Mouse (Mus musculus) liver (tissue): ENCODE measurements around the gene Gm10053.
"Not testable (repeated sequence)": the region's sequence is repeated elsewhere in the genome, so short reads cannot be mapped to it uniquely, and the experiment has no call there.

Experiments
- DNase-seq: peaks from one replicate; pipeline ENCODE4 v3.0.0-alpha.2; 2020; ENCODE audit warnings: mixed read lengths

Gene Gm10053

DNA sequence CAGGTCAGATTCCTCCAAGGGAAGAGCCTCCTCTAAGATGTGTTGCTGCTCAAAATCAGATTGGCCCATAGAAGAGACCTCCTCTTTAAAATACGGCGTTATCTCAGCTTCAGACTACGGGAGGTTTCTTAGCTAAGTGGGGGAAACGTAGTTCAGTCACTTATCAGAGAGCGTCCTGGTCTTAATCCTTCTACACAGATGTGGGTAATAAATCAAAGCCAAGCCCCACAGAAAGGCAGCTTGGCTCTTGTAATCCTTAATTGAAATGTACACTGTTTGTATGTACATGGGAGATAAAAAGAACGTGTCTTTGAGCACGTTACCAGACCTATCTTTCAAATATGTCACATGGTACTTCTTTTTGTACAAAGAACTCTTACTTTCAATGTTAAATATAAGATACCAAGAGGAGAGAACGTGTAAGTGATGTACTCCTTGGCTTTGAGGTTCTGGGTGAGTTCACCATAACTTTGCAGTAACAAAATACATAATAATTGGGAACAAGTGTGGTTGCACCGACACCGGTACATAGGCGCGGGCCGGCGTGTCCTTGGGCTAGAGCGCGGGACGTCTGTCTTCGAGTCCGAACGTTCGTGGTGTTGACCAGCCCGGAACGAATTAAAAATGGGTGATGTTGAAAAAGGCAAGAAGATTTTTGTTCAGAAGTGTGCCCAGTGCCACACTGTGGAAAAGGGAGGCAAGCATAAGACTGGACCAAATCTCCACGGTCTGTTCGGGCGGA lies at the start of gene Gm10053:
TSS of gene Gm10053 (plus strand) at position 558 of the 742 bp plus-strand sequence.
- not testable (repeated sequence) for DNase-seq

DNA sequence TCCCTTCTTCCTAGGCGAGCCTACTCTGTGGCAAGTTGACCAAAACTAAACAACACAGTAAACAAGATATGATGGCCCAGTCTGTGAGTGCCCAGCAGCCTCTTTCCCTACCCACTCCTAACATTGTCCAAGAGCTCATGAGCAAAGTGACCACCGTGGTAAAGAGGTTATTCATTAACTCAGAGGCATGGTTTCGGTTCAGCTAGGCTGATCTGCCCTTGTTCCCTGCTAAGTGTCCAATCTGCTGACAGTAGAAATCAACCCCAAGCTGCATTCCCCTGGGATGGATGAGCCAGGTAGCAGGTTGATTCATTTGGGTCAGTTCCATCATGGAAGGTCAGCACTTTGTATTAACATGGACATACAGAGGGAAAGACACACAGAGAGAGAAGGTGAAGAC lies 33.4 kb upstream of the Gm10053 start:
- no peak for DNase-seq

DNA sequence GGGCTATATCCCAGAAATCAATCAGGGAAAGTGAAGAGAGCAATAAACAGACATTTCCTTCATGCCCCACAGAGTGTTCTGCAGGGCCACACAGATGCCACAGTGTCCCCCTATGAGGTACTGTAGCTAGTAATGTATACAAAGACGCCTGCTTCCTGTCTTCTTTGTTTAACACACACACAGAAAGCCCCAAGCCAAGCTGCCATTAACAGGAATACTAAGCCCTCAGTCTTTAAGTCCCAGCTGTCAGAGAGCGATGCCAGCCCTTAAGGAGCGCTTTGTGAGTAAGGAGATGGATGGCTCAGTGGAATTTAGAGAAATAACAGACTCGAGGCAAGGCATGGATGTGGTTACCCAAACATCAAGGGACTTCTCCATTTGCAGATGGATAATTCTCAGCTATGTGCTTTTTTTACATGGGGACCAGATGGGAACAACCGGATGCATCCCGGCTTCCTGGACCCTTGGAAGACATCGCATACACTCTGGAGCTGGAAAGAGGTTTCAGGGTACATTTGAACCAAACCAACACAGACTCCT lies 30.4 kb upstream of the Gm10053 start:
- no peak for DNase-seq

DNA sequence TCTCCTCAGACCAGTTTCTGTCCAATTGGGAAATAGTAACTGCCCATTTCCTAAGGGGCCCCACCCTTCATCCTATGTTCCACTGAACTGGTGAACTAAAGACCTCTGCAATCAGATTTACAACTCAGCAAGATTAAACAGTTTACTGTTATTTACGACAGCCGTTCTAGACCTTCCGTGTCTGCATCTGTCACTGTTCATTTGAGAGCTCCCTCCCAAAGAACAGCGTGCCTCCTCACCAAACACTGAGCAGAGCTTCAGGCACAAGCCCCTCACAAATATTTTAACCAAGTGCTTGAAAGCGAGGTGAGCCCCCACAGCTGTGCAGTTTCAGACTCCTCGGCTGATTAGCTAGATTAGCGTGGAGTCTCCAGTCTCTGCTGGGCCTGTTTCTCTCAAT lies 27.1 kb upstream of the Gm10053 start:
- DNase-seq, result no peak

DNA sequence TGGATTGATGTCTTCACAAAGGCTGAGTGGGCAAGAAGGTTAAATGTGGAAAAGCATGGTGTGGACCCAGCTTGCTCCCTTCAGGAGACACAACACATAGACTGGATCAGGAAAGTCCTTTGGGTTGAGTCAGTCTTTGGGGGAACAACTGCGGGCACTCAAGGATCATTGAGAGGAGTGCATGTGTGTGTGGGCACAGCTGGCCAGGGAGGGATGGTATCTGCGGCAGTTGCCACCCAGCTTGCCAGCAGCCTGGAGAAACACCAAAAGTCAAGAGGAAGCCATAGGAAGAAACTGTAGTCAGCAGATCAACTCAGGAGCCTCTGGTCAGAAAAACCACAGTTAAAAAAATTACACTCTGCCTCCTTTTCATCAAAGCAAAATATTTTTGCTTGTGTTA lies 26.6 kb upstream of the Gm10053 start:
- no peak for DNase-seq

DNA sequence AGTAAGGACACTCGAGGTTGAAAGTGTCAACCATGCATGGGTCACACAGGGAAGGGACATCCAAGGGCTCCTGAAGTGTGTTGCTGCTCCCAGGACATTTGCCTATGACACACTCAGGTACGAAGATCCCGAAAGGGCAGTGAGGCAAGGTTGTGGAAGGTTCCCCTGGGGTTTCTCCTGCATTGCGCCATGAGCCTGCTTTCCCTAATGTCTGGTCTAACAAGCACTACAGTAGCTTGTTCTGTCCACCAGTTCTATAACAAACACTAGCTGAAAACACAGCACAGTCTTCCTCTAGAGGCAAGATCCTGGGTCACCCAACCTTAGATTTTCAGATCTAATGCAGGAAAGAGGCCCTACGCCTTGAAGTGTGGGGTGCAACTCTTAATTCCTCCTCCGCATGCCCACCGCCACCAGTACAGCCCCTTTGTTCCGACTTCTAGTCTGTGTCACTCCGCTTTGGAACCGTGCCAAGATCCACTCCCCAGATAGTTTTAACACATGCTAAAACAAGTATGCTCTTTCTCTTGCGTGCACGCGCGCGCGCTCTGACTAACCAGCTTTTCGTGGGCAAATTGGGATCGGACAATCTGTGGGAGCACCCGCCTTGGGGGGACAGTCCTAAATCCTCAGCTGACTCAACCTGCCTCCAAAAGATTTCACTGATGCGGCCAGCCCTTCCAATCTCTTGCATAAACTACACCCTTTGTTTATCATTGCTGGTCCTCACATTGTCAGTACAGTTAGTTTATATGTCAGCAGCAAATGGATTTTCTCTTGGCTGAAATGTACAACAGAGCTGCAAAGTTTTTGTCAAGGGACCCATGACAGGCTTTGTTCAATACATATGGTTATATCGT lies 23.8 kb upstream of the Gm10053 start:
- peak; percentile 27 for DNase-seq

DNA sequence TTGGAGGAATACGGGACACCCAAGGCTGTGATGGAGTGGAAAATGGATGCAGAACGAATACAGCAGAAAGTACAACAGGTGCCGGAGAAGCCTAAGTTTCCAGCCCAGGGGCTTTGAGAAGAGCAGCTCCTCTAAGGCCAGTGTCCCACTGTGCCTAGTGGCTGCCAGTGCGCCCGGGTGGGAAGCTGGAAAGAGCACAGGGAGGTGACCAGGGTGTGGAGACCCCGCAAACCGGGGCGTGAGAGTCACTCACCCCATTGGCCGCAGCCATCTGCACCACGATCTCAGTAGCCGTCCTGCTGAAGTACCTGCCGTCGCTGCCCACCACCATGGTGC lies 14.2 kb upstream of the Gm10053 start:
- no peak for DNase-seq

DNA sequence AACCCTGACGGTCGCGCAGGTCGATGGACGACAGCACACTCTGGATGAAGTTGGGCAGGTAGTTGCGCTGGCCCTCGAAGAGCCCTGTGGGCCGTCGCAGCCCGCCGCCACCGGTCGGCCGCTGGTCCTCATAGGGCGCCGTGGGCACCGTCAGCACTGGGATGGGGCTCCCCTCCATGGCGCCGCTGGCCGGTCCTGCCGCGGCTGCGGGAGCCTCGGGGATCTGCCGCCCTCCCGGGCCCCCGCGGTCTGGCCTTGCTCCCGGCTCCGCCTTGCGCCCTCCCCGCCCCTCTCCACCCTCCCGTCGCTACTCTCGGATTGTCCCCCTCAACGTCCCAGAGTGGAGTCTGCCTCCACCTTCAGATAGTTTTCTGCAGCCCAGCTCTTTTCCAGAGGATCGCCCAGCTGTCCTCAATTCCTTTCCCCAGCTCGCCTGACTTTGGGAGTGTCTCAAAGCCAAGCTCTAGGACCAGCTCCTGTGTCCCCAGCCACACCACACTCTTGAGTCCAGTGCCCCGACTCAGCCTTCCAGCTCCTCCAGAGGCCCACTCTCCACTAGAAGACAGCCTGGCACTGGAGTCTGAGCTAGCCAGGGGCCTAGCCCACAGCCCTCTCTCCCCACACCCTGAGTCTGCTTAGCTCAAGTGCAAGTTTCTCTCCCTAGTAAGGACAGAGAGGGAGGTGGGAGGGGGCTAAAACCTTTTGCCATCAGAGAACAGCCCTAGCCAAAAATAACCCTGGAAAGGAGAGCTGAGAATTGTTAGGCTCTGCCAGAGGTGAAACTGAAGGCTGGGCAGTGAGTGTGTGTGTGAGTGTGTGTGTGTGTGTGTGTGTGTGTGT lies 13.7 kb upstream of the Gm10053 start, which contains the start of gene Pgm5:
TSS of gene Pgm5 (minus strand) at position 244 of the 840 bp plus-strand sequence.
- peak; percentile 20 for DNase-seq

DNA sequence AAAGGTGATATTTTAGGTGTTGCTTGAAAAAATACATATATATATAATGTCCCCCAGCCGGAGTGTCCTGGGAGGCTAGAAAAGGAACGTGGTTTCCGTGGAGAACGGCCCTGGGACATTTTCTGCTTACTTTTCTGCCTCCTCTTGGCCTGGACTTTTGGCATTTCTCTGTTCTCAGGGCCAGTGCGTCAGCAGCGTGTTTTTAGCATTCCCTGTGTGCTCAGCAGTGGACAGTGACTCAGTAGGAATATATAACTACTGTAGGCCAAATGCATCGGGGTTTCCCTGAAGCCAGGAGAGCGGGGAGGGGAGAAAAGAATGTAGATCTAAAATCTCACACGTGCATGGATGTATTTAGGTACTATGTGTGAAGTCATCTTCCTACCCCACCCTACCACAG lies 10.1 kb upstream of the Gm10053 start:
- DNase-seq, result no peak

DNA sequence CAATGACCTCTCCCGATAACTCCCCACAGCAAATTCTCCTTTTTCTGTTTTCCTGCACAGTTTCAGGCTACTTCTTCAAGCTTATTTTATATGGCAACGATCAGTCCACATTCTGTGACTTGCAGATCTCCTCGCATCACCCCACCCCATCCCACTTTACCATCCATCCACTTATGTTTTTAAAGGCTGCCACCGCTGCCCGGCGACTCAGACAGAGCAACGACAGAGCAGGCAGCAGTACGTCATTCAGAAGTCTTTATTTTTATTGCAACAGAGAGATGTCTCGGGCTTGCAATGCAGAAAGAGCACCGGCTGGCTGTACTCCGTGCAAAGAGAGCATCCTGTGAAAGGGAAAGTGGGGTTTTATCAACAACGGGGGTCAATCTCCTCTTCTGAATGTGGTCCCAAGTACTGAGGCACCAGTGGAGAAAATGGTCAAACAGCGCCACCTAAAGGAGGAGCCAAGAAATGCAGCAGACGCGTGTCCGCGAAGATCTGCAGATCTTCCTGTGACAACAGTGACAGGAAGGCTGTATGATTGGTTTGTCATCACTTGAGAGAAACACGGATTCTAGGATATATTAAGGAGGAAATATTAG lies 4.3 kb upstream of the Gm10053 start:
- peak; percentile 69 for DNase-seq

DNA sequence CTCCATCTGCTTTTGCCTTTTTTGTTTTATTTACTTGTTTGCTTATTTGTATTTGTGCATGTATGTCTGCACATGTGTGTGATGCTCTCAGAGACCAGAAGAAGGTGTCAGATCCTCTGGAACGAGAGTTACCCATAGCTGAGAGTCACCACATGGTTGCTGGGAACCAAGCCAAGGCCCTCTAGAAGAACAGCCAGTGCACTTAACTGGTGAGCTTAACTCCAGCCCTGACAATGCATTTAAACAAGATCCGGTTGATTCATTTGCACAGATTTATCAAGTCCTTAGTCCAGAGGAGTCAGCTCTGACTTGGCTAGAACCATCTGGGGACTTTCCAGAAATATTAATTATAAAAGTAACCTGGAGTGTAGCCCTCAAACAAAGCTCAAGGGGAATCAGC lies 1.6 kb upstream of the Gm10053 start:
- no peak for DNase-seq

DNA sequence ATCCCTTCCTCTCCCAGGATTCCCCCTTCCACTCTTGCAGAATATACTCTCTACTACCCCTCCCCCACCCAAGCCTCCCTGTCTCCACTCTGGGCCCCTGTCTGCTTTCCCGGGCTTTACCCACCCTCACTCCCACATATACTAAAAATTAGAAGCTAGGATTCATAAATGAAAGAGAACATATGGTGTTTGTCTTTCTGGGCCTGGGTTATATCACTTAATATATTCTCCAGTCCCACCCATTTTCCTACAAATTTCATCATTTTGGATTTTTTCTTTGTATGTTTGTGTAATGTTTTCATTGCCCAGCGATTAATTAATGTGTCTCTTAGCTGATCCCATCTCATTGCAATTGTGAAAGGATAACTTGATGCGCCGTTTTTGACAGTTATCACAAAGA lies 5.8 kb downstream of the Gm10053 start:
- no peak for DNase-seq

DNA sequence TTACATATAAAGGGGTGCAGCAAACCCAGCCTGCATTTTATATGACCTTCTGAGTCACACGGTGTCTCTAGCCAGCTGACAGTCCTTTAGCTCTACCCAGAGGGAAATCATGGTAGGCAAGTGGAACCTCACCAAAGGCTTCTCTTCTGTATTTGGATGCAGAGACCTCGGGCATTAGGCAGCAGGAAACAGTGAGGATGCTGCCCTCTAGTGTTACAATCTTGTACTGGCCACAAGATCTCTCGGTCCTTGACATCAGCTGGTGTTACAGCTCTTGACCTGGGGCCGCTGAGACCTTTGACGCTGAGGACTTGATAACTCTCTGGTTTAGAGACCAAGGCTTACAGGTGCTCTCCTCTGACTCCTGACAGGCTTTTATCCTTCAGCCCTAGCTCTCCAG lies 10.0 kb downstream of the Gm10053 start:
- DNase-seq, result peak; percentile 35

DNA sequence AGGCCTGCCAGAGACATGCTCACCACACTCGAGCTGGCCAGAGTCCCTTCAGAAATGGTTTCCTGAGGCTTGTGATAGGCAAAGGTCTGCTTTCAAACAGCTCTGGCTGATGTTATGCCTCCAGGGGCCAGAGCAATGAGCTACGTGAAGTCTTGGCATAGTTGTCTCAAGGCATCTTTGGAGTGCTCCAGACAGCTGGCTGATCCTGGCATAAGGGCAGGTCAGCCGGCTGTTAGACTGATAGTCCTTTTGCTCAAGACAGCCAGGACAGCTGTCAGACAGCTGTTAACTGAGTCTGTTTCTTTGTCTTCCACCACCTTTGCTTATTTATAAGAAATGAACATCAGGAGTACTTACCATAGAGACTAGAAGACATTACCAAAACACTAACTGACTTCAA lies 11.4 kb downstream of the Gm10053 start:
- no peak for DNase-seq

DNA sequence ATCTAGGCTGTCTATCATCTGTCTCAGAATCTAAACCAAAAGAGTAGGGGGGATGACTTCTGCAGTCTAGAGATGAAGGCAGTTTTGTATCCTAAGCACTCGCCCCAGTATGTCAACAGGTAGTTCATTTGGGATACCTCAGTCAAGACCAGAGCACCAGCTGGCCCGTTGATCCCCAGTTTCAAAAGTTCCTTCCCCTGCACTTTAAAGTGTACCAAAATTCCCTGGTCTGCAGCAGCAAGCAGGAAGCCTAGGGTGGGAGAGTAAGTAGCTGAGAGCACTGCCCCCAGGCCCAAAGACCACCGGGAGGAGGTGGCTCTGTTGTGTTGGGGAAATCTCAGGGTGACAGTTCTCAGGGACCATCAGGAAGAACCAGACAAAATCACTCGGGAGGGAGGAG lies 21.1 kb downstream of the Gm10053 start:
- DNase-seq, result no peak

DNA sequence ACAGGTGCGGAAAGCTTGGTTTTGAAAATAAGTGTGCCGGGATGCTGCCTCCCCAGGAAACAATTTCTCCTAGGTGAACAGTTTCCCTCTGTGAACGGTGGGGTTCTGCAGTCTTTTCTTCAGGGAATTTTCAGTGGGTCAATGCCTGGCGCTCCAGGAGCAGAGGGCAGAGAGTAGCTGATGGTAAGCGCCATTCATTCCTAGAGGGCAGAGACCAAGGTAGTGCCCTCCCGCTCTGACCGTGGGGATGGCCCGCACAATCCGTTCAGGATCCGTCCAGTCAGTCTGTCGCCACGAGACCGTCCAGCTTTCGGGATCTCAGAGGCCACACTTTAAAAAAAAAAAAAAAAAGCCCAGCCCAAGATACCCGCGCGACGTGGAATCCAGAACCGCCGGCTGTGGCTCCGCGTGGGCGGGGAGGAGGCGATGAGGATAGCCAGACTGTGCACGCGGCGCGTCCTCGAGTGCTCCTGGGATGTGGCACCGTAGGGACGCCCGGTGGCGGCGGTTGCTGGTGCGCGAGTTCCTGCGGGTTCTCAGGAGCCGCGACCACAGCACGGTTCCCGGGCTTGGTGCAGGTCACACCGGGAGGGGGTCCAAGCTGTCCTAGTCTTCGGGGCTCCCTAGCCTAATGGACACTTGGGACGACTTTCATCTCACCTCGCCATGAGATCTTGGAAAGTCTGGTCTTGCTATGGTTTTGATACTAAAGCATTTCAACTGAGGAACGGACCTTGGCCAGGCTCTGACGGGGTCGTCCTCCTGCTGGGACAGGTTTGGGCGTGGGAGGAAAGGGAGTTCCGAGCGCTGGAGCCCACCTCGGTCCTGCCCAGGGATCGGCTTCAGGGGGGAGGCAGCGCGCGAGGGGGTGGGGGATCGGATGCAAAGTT lies 21.8 kb downstream of the Gm10053 start:
- DNase-seq, result no peak

DNA sequence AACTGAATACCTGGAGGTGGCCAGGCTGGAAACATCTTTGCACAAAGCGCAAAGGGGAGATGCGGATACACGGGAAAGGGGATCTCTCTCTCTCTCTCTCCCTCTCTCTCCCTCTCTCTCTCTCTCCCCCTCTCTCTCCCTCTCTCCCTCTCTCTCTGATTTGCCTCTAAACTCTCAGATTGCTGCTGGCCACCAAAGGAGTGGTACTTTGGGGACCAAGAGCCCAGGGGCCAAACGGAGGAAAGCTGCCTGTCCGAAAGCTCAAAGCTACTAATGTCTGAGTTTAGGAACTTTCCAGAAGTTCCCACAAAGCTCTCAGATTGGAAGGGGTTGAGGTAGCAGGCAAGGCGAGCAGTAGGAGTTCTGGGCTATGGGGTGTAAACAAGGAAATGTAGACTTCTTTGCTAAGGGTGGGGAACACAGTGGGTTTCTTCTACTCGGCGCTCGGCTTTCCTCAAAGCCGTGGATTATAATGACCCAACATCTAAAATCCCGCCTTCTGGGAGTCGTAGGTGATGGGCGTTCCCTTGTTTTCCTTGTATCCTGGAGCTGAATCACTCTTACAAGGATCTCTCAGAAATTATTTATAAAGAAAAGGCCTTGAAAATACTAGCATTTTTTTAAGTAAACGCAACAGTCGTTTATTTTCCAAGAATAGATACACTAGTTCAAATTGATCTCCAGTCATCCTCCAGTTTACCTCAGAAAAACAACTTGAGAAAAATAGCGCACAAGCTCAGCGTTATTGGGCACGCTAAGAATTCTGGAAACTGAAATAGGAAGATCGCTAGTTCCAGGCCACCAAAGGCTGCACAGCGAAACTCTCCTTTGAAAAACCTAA lies 22.6 kb downstream of the Gm10053 start:
- no peak for DNase-seq

DNA sequence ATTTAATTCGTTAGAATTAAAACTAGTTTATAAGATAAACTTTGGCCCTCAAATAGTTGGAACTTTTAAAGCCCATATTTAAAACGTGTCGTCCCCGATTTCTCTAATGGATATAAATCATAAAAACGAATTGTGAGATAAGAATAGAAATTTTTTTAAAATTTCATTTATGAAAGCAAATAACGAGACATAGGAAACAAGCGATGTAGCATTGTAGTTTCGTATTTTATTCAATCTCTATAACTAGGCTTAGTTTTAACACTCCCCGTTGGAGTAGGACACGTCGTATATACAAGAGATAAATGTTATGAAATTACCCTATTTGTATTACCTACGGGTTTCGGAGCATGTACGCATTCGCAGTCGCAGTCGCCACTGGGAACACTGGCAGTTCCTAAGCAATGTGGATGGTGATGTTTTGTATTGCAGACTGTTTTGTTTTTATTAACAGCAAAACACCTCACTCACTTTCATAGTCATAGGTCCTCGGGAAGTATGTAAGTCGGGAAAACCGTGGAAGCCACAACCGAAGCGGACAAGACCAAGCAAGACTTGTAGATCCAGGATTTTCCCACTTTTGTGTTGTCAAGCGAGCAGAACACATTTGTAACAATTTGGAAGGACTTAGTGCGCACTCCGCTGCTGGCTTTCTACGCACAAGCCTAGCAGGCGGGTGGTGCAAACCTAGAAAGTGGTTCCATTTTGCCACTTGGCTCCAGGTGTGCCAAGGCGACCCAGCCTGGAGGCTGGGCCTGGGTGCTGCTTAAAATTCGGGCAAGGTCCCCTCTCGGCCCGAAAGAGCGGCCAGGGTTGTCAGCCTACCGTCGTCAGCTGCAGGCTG lies 23.5 kb downstream of the Gm10053 start:
- DNase-seq, result no peak
